Mouse (Mus musculus) lung, adult 2 months (tissue): ENCODE measurements around the gene Agfg1. TPM values are rescaled to one million over a fixed set of nuclear protein-coding genes. Genes with fewer than 3 reads are reported as not detected.

ENCODE experiments used
- DNase-seq: peaks from one replicate; pipeline ENCODE4 v3.0.0; 2022
- H3K4me1 ChIP-seq: fragments of 200-500 bp; 2 replicates; pipeline ENCODE4 v1.6.1; 2011; ENCODE audit warnings: low read length; ENCODE audit not compliant: control insufficient read depth, insufficient read depth
- H3K4me3 ChIP-seq: fragments of 200-500 bp; replicated peaks from 2 replicates; pipeline ENCODE3; 2011; ENCODE audit warnings: low read depth, mild to moderate bottlenecking, control low read depth, low read length; ENCODE audit errors: extremely low read depth
- CTCF ChIP-seq: fragments of 200-500 bp; IDR thresholded peaks from 2 replicates; pipeline ENCODE4 v1.5.1; 2011; ENCODE audit warnings: mild to moderate bottlenecking, low read length, control low read depth; ENCODE audit not compliant: insufficient read depth
- POLR2A ChIP-seq: fragments of 200-500 bp; IDR thresholded peaks from 2 replicates; pipeline ENCODE4 v1.6.1; 2011; ENCODE audit warnings: low read depth, mild to moderate bottlenecking, control low read depth, low read length, borderline replicate concordance; ENCODE audit errors: extremely low read depth
- WGBS: fragments of 180-500 bp; shearing (Covaris S2); methylation state at CpG from one replicate; pipeline ENCODE4 v1.1.7; 2018; 5-methylcytosine and 5-hydroxymethylcytosine counted together
- polyA plus RNA-seq: library from polyadenylated mRNA; depleted of rRNA; stranded (reverse); fragments of >200 nt; gene quantifications from 2 replicates; pipeline ENCODE4 v1.2.3, GENCODE M21; 2012

Agfg1 gene
- polyA plus RNA-seq, 1 experiment, result 70.6 TPM

DNA sequence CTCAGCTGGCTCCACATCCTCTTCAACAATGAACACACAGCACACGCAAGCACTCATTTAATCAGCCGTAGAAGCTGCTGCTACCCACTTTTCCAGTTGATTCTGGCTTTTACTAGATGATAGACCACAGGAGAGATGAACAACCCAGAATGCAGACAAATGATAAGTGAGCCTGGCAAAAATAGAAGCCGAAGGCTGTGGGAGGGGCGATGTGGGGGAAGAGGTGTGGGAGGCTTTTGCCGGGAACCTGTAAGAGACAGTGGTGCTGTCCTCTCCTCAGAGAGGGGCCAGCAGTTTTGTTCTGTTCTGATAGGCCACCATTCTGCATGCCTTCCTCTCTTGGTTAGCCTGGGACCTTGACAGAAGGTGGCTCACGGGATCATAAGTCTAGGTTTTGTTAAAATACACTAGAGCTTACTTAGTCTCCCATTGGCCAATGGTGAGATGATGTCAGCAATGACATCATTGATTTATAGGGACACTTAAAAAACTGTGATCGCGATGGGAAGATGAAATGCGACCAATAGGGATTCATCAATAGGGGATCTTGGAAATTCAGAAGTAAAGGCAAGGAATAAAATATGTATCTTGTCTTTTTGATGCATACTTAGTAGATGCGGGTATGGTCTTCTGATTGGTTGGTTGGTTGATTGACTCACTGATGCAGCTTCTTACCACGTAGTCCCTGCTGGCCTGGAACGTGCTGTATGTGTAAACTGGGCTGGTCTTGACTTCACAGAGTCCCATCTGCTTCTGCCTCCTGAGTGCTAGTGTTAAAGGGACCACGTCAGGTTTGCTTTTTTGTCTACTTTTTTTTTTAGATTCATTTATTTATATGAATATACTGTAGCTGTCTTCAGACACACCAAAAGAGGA, 2.7 kb upstream of the Agfg1 start:
- no peak for TF ChIP-seq CTCF
- no peak for TF ChIP-seq POLR2A
- H3K4me1 ChIP-seq, result no peaks in the 10 kb centered on the region; the same call in 1 of the 2 replicates
- 76% methylated on average over 13 of the region's 13 CpGs for WGBS
- no peak for DNase-seq
- no peak overlapping the region for H3K4me3 ChIP-seq

DNA sequence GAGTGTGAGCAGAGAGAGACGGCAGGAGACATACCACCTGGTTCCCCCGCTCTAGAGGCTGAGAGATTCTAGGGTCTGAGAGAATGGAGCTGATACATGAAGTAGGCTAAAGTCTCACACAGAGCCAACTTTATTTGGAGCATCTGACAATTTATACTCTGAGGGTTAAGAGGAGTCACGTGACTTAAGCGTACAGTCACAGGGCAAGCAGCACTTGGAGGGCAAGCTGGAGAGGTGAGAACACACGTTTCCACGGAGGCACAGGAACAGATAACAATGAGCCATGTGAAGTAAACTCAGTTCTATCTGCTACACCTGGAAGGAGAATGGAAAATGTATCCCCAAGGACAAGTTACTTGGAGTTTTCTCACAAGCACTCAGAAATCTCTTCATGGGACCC, 1.7 kb upstream of the Agfg1 start:
- Histone ChIP-seq H3K4me1 (peaks cover 4% of the 10 kb centered on the region; the same call in 1 of the 2 replicates), H3K4me3 (no peak overlapping the region)
- no peak for TF ChIP-seq POLR2A
- TF ChIP-seq CTCF, result no peak
- 77% methylated on average over 6 of the region's 6 CpGs for WGBS
- no peak for DNase-seq

DNA sequence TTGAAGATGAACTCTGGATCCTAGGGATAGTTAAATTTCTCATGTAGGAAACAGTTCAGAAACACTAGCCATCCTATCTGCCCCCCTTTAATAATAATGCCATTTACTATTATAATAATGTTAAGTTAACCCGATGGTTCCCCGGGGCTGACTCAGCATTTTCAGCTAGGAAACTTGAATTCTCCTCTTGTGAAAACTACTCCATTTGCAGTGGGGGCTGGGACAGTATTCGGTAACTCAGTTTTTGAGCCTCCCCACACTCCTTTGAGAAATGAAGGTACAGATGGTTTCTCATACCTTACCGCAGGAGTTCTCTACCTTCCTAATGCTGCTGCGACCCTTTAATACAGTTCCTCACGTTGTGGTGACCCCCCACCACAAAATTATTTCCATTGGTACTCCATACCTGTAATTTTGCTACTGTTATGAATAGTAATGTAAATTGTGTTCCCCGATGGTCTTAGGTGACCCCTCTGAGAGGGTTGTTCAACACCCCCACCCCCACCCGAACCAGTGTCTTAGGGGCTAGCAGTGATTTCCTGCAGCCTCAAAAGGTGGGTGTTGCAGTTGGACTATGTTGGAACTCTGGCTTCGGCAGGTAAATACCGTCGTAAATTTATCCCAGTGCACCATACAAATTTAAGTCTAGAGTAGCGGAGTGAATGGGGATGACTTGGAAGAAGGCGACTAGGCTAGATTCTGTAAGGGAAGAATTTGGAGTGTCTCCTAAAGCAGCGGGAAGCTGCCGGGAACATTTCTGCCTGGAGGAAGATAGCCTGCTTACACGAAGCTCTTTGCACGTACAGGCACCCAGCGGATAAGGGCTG, 601 bp upstream of the Agfg1 start:
- peaks cover 4% of the 10 kb centered on the region for H3K4me1 ChIP-seq
- TF ChIP-seq POLR2A (no peak), CTCF (no peak)
- DNase-seq, result no peak
- H3K4me3 ChIP-seq, result peak overlapping the region; percentile 88
- 30% methylated on average over 18 of the region's 18 CpGs for WGBS

DNA sequence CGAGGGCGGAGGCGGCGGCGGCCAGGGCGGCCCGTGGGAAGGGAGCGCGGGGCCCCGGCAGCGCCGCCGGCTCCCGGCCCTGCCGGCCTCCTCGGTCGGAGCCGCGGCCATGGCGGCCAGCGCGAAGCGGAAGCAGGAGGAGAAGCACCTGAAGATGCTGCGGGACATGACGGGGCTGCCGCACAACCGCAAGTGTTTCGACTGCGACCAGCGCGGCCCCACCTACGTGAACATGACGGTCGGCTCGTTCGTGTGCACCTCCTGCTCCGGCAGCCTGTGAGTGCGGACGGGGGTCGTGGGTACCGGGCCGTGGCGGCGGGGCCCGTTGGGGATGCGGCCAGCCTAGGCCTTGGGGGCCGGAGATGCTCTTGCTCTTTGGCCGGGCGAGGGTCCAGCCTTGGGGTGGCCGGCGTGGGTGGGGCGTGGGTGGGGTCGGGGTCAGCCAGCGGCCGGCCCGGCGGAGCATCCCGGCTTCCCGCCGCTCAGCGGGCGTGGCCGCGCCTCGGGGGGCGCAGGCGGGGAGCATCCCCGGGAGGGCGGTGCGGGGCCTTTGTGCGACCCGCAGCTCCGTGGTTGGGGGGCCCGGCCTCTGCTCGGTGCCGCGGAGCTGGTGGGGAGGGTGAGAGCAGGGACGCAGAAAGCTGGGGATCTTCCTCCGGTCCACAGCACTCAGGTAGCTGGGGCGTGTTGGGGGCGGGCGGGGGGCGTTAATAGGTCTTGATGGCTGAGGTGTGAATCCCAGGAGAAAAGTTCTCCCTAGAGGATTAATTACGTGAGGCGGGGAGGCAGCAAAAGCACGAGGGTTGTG, 535 bp downstream of the Agfg1 start:
- DNase-seq, result no peak
- WGBS, result under 1% methylated on average over 85 of the region's 86 CpGs
- TF ChIP-seq POLR2A (no peak), CTCF (no peak)
- H3K4me1 ChIP-seq, result peaks cover 12% of the 10 kb centered on the region
- peak overlapping the region; percentile 88 for H3K4me3 ChIP-seq

DNA sequence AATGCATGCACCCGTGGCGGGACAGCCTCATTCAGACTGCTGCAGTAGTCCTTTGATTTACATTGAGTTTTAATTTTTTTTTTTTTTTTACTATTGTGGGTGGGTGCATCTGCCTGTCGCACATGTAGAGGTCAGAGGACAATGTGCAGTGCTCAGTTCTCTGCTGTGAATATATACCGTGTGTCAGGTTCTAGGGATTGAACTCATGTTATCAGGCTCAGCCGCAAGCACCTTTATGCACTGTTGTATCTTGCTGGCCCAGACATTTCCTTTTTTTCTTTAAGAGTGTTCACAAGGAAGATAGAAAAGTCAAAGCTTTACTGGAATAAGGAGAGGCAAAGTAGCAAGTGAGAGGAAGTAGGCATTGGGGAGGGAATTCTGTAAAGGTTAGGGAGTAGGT, 16.4 kb downstream of the Agfg1 start:
- WGBS, result 61% methylated on average over 5 of the region's 5 CpGs
- TF ChIP-seq CTCF (no peak), POLR2A (no peak)
- Histone ChIP-seq H3K4me1 (peaks cover 17% of the 10 kb centered on the region), H3K4me3 (no peak overlapping the region)
- DNase-seq, result no peak

DNA sequence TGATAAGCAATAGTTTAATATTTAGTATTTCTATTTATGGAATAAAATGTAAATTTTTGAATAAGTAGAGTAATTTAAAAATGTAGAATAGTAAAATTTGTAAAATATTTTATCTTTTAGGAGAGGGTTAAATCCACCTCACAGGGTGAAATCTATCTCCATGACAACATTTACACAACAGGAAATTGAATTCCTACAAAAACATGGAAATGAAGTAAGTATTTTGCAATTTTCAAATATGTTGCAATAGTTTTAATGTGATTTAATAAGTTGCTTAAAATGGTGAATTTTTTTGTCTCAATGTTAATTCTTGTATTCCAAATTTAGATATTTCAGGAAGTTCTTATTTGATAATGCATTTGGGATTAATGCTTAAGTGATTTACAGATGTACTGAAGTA, 19.0 kb downstream of the Agfg1 start:
- H3K4me3 ChIP-seq, result no peak overlapping the region
- TF ChIP-seq CTCF, result no peak
- no peak for TF ChIP-seq POLR2A
- H3K4me1 ChIP-seq, result peaks cover 19% of the 10 kb centered on the region
- no peak for DNase-seq

DNA sequence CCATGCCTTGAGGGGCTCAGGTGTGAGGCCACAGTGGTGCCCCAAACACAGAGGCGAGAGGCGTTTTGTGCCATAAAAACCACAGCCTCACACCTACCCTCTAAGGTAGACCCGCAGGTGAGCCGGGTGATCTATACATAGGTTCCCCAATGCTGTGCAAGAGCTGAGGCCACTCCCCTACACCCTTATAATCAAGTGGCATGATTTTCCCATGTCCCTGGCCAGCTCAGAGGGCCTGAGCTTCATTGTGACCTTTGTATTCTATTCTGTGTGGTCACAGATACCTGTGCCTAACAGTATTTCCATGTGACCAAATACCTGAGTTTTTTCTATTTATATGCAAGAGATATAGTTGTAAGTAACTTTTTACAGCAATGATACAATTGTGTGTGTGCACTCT, 21.1 kb downstream of the Agfg1 start:
- H3K4me1 ChIP-seq, result peaks cover 19% of the 10 kb centered on the region
- no peak overlapping the region for H3K4me3 ChIP-seq
- 90% methylated on average over 4 of the region's 4 CpGs for WGBS
- TF ChIP-seq CTCF, result no peak
- TF ChIP-seq POLR2A, result no peak
- DNase-seq, result no peak

DNA sequence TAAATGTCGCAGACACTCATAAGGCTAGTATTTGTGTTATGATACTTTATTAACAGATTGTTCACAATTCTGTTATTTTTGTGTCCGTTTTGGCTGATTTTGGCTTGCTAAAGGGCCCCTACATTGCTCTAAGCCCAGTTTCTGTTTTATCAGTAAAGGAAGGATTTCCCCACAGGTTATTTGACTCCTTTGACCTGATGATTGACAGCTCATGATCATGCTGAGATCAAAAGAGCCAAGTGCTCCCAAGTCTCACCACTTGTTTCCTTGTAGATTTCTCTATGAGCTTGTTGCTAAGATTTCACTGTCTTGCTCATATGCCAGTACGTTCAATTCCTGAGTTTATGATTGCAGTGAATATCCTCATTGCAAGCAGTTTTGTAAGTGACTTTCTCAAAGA, 30.9 kb downstream of the Agfg1 start:
- 89% methylated on average over 3 of the region's 3 CpGs for WGBS
- TF ChIP-seq CTCF (no peak), POLR2A (no peak)
- Histone ChIP-seq H3K4me3 (no peak overlapping the region), H3K4me1 (peaks cover 11% of the 10 kb centered on the region)
- DNase-seq, result no peak

DNA sequence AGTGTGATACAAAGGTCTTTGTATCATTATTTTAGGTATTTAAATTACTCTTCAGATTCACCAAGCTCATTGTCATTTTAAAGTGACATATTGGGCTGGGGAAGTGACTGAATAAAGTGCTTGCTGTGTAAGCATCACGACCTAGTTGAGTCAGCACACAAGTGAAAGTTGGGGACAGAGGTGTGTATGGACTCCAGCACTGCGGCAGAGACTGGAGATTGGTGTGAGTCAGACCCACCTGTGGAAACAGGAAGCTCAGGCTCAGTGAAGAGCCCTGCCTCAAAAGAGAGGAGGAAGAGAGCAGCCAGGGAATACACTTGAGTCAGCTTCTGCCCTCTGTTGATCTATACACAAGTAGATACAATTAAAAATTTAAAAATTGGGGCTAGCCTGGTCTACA, 39.9 kb downstream of the Agfg1 start:
- no peak for TF ChIP-seq CTCF
- Histone ChIP-seq H3K4me1 (no peaks in the 10 kb centered on the region), H3K4me3 (no peak overlapping the region)
- DNase-seq, result no peak
- WGBS, result 42% methylated on average over 2 of the region's 2 CpGs
